Mouse (Mus musculus) small intestine, adult 2 months (tissue): ENCODE results near the gene Mgarp. TPM values are rescaled to one million over a fixed set of nuclear protein-coding genes. Genes with fewer than 3 reads are reported as not detected.
A peak's percentile ranks its signal among the peaks of the same experiment; 100 is the strongest.
"Not testable (repeated sequence)": the region's sequence is repeated elsewhere in the genome, so short reads cannot be mapped to it uniquely, and the experiment has no call there.

Source experiments
- H3K27ac ChIP-seq: fragments of 200-500 bp; 2 replicates; pipeline ENCODE4 v1.5.1; 2012; ENCODE audit warnings: low read depth, low read length, control low read depth, inconsistent platforms; ENCODE audit not compliant: insufficient read depth
- H3K27me3 ChIP-seq: fragments of 200-500 bp; 2 replicates; pipeline ENCODE4 v1.6.1; 2012; ENCODE audit warnings: mild to moderate bottlenecking, moderate library complexity, low read length, inconsistent platforms; ENCODE audit not compliant: control insufficient read depth, insufficient read depth
- H3K36me3 ChIP-seq: fragments of 200-500 bp; 2 replicates; pipeline ENCODE4 v1.6.1; 2012; ENCODE audit warnings: mild to moderate bottlenecking, low read length, control low read depth, inconsistent platforms; ENCODE audit not compliant: control insufficient read depth, insufficient read depth
- H3K4me1 ChIP-seq: fragments of 200-500 bp; 2 replicates; pipeline ENCODE4 v1.6.1; 2012; ENCODE audit warnings: low read length, inconsistent platforms, mixed read lengths; ENCODE audit not compliant: control insufficient read depth, insufficient read depth, insufficient read length
- H3K4me3 ChIP-seq: fragments of 200-500 bp; 2 replicates; pipeline ENCODE4 v1.5.1; 2012; ENCODE audit warnings: low read depth, mild to moderate bottlenecking, control low read depth, inconsistent platforms, low read length, moderate library complexity
- CTCF ChIP-seq: fragments of 200-500 bp; IDR thresholded peaks from 2 replicates; pipeline ENCODE4 v1.5.1; 2012; ENCODE audit warnings: low read depth, mild to moderate bottlenecking, control low read depth, inconsistent platforms, low read length, moderate library complexity, mixed read lengths; ENCODE audit not compliant: insufficient replicate concordance, insufficient read length; ENCODE audit errors: extremely low read depth
- POLR2A ChIP-seq: fragments of 200-500 bp; IDR thresholded peaks from 2 replicates; pipeline ENCODE4 v1.6.1; 2012; ENCODE audit warnings: low read depth, mild to moderate bottlenecking, control low read depth, inconsistent platforms, low read length, moderate library complexity
- WGBS: fragments of 180-500 bp; shearing (Covaris S2); methylation state at CpG from one replicate; pipeline ENCODE4 v1.1.7; 2018; 5-methylcytosine and 5-hydroxymethylcytosine counted together
- polyA plus RNA-seq: library from polyadenylated mRNA; depleted of rRNA; stranded (reverse); fragments of >200 nt; gene quantifications from 2 replicates; pipeline ENCODE4 v1.2.3, GENCODE M21; 2012

Mgarp gene
- polyA plus RNA-seq, 1 experiment, result 0.37 TPM

GRCm38 (mm10) chr3:51358181-51358580, 38.4 kb downstream of the Mgarp start:
- TF ChIP-seq CTCF (no peak), POLR2A (no peak)
- Histone ChIP-seq H3K4me1 (no peaks in the 10 kb centered on the region; the same call in 1 of the 2 replicates), H3K4me3 (peak overlapping the region; percentile 64), H3K27me3 (no peaks in the 10 kb centered on the region), H3K36me3 (no peaks in the 10 kb centered on the region), H3K27ac (no peak overlapping the region)
- 2% methylated on average over 15 of the region's 15 CpGs for WGBS

GRCm38 (mm10) chr3:51357624-51358023, 38.9 kb downstream of the Mgarp start:
- no peaks in the 10 kb centered on the region for H3K36me3 ChIP-seq
- no peaks in the 10 kb centered on the region for H3K4me1 ChIP-seq
- no peak overlapping the region for H3K27ac ChIP-seq
- TF ChIP-seq POLR2A, result no peak
- TF ChIP-seq CTCF, result peak; percentile 15; the same call in 1 of the 2 replicates
- no peaks in the 10 kb centered on the region for H3K27me3 ChIP-seq
- peak overlapping the region; percentile 19 for H3K4me3 ChIP-seq
- WGBS, result 23% methylated on average over 14 of the region's 14 CpGs

- 22% methylated on average over 5 of the region's 5 CpGs for WGBS
- TF ChIP-seq POLR2A (no peak), CTCF (no peak)
Measured at GRCm38 (mm10) chr3:51357078-51357477, 39.5 kb downstream of the Mgarp start.

GRCm38 (mm10) chr3:51354956-51355355, 41.6 kb downstream of the Mgarp start:
- H3K36me3 ChIP-seq, H3K4me1 ChIP-seq, H3K4me3 ChIP-seq, H3K27ac ChIP-seq, H3K27me3 ChIP-seq: not testable (repeated sequence)
- WGBS, result 88% methylated on average over 6 of the region's 6 CpGs

More at GRCm38 (mm10) chr3:51357078-51357477, 39.5 kb downstream of the Mgarp start:
- H3K27ac ChIP-seq, result no peak overlapping the region
- no peaks in the 10 kb centered on the region for H3K4me1 ChIP-seq
- H3K4me3 ChIP-seq, result no peak overlapping the region
- H3K36me3 ChIP-seq, result no peaks in the 10 kb centered on the region
- H3K27me3 ChIP-seq, result no peaks in the 10 kb centered on the region

- WGBS, result 74% methylated on average over 3 of the region's 3 CpGs
- Histone ChIP-seq H3K4me3 (no peak overlapping the region), H3K27me3 (no peaks in the 10 kb centered on the region), H3K4me1 (no peaks in the 10 kb centered on the region), H3K36me3 (no peaks in the 10 kb centered on the region), H3K27ac (no peak overlapping the region)
- TF ChIP-seq POLR2A, result no peak
- no peak for TF ChIP-seq CTCF
Measured at GRCm38 (mm10) chr3:51354034-51354427, 42.5 kb downstream of the Mgarp start.

- no peak overlapping the region for H3K27ac ChIP-seq
- no peaks in the 10 kb centered on the region; the same call in 1 of the 2 replicates for H3K4me1 ChIP-seq
- WGBS, result 61% methylated on average over 4 of the region's 4 CpGs
- no peak overlapping the region for H3K4me3 ChIP-seq
- TF ChIP-seq POLR2A (no peak), CTCF (peak; percentile 67; the same call in 1 of the 2 replicates)
- no peaks in the 10 kb centered on the region for H3K36me3 ChIP-seq
- H3K27me3 ChIP-seq, result no peaks in the 10 kb centered on the region
Measured at GRCm38 (mm10) chr3:51353325-51354033, 43.1 kb downstream of the Mgarp start.

GRCm38 (mm10) chr3:51350806-51351205, 45.7 kb downstream of the Mgarp start:
- no peak for TF ChIP-seq CTCF
- TF ChIP-seq POLR2A, result no peak
- Histone ChIP-seq H3K27ac (no peak overlapping the region), H3K27me3 (no peaks in the 10 kb centered on the region), H3K4me1 (no peaks in the 10 kb centered on the region; the same call in 1 of the 2 replicates), H3K36me3 (no peaks in the 10 kb centered on the region), H3K4me3 (no peak overlapping the region)
- 62% methylated on average over 3 of the region's 3 CpGs for WGBS
